Mouse (Mus musculus): ENCODE data around the gene Apip. TPM values are rescaled to one million over a fixed set of nuclear protein-coding genes. Genes with fewer than 3 reads are reported as not detected.

The Apip gene
- polyA plus RNA-seq, 1 experiment from 2014 or later: 64.3 TPM

- no peaks in the 10 kb centered on the region for H3K9me3 ChIP-seq (ENCODE audit: control insufficient read depth, low read length)
- H3K36me3 ChIP-seq (ENCODE audit: control insufficient read depth, insufficient read depth, low read length): no peaks in the 10 kb centered on the region
- H3K27me3 ChIP-seq (ENCODE audit: control insufficient read depth, insufficient read depth, low read length): no peaks in the 10 kb centered on the region
- ATAC-seq (ENCODE audit: low FRiP score) (no peak), DNase-seq (ENCODE audit: low spot score) (no peak)
- no peak overlapping the region for H3K27ac ChIP-seq (ENCODE audit: low read depth, low read length)
- no peak overlapping the region for H3K4me3 ChIP-seq (ENCODE audit: low read depth, low read length)
- H3K4me1 ChIP-seq (replicated peaks; ENCODE audit: control insufficient read depth, insufficient read depth, low read length): no peaks in the 10 kb centered on the region
- WGBS: 81% methylated on average over 8 of the region's 8 CpGs
- no peak overlapping the region for H3K9ac ChIP-seq (ENCODE audit: low read depth, low read length)
- H3K4me2 ChIP-seq (replicated peaks; ENCODE audit: low read depth, low read length): no peak overlapping the region
Observed at GRCm38 (mm10) chr2:103066683-103067551, 6.6 kb upstream of the Apip start.

GRCm38 (mm10) chr2:103067552-103068207 is 5.8 kb upstream of the Apip start:
- H3K27me3 ChIP-seq (ENCODE audit: control insufficient read depth, insufficient read depth, low read length): no peaks in the 10 kb centered on the region
- H3K9me3 ChIP-seq (ENCODE audit: control insufficient read depth, low read length): no peaks in the 10 kb centered on the region
- H3K9ac ChIP-seq (ENCODE audit: low read depth, low read length): no peak overlapping the region
- H3K4me2 ChIP-seq (replicated peaks; ENCODE audit: low read depth, low read length): no peak overlapping the region
- ATAC-seq (ENCODE audit: low FRiP score) (no peak), DNase-seq (ENCODE audit: low spot score) (no peak)
- H3K4me1 ChIP-seq (replicated peaks; ENCODE audit: control insufficient read depth, insufficient read depth, low read length): no peaks in the 10 kb centered on the region
- H3K27ac ChIP-seq (ENCODE audit: low read depth, low read length): no peak overlapping the region
- H3K36me3 ChIP-seq (ENCODE audit: control insufficient read depth, insufficient read depth, low read length): no peaks in the 10 kb centered on the region
- 97% methylated on average over 2 of the region's 2 CpGs for WGBS
- no peak overlapping the region for H3K4me3 ChIP-seq (ENCODE audit: low read depth, low read length)

- no peak for DNase-seq (ENCODE audit: low spot score)
- no peak for ATAC-seq (ENCODE audit: low FRiP score)
- Histone ChIP-seq H3K4me2 (replicated peaks; ENCODE audit: low read depth, low read length) (no peak overlapping the region), H3K27me3 (ENCODE audit: control insufficient read depth, insufficient read depth, low read length) (no peaks in the 10 kb centered on the region), H3K36me3 (ENCODE audit: control insufficient read depth, insufficient read depth, low read length) (no peaks in the 10 kb centered on the region), H3K9me3 (ENCODE audit: control insufficient read depth, low read length) (no peaks in the 10 kb centered on the region), H3K9ac (ENCODE audit: low read depth, low read length) (no peak overlapping the region), H3K4me3 (ENCODE audit: low read depth, low read length) (no peak overlapping the region), H3K27ac (ENCODE audit: low read depth, low read length) (no peak overlapping the region), H3K4me1 (replicated peaks; ENCODE audit: control insufficient read depth, insufficient read depth, low read length) (no peaks in the 10 kb centered on the region)
- 89% methylated on average over 1 of the region's 1 CpGs for WGBS
Observed at GRCm38 (mm10) chr2:103068602-103069001, 4.9 kb upstream of the Apip start.

- H3K4me1 ChIP-seq (replicated peaks; ENCODE audit: control insufficient read depth, insufficient read depth, low read length): no peaks in the 10 kb centered on the region
- ATAC-seq (ENCODE audit: low FRiP score): no peak
- no peak overlapping the region for H3K9ac ChIP-seq (ENCODE audit: low read depth, low read length)
- H3K4me2 ChIP-seq (replicated peaks; ENCODE audit: low read depth, low read length): no peak overlapping the region
- H3K36me3 ChIP-seq (ENCODE audit: control insufficient read depth, insufficient read depth, low read length): no peaks in the 10 kb centered on the region
- no peak overlapping the region for H3K27ac ChIP-seq (ENCODE audit: low read depth, low read length)
- no peak for DNase-seq (ENCODE audit: low spot score)
- no peaks in the 10 kb centered on the region for H3K9me3 ChIP-seq (ENCODE audit: control insufficient read depth, low read length)
- H3K27me3 ChIP-seq (ENCODE audit: control insufficient read depth, insufficient read depth, low read length): no peaks in the 10 kb centered on the region
- no peak overlapping the region for H3K4me3 ChIP-seq (ENCODE audit: low read depth, low read length)
- 98% methylated on average over 5 of the region's 5 CpGs for WGBS
Observed at GRCm38 (mm10) chr2:103069752-103070405, 3.6 kb upstream of the Apip start.

- no peak overlapping the region for H3K4me3 ChIP-seq (ENCODE audit: low read depth, low read length)
- no peak for ATAC-seq (ENCODE audit: low FRiP score)
- no peaks in the 10 kb centered on the region for H3K9me3 ChIP-seq (ENCODE audit: control insufficient read depth, low read length)
- 92% methylated on average over 3 of the region's 3 CpGs for WGBS
- H3K27me3 ChIP-seq (ENCODE audit: control insufficient read depth, insufficient read depth, low read length): no peaks in the 10 kb centered on the region
- DNase-seq (ENCODE audit: low spot score): no peak
- H3K9ac ChIP-seq (ENCODE audit: low read depth, low read length): no peak overlapping the region
- H3K36me3 ChIP-seq (ENCODE audit: control insufficient read depth, insufficient read depth, low read length): no peaks in the 10 kb centered on the region
- H3K4me2 ChIP-seq (replicated peaks; ENCODE audit: low read depth, low read length): no peak overlapping the region
- H3K4me1 ChIP-seq (replicated peaks; ENCODE audit: control insufficient read depth, insufficient read depth, low read length): no peaks in the 10 kb centered on the region
- no peak overlapping the region for H3K27ac ChIP-seq (ENCODE audit: low read depth, low read length)
Observed at GRCm38 (mm10) chr2:103070586-103070985, 2.9 kb upstream of the Apip start.

- no peak overlapping the region for H3K4me3 ChIP-seq (ENCODE audit: low read depth, low read length)
- no peaks in the 10 kb centered on the region for H3K9me3 ChIP-seq (ENCODE audit: control insufficient read depth, low read length)
- H3K4me1 ChIP-seq (replicated peaks; ENCODE audit: control insufficient read depth, insufficient read depth, low read length): no peaks in the 10 kb centered on the region
- DNase-seq (ENCODE audit: low spot score): no peak
- WGBS: 69% methylated on average over 6 of the region's 6 CpGs
- no peaks in the 10 kb centered on the region for H3K36me3 ChIP-seq (ENCODE audit: control insufficient read depth, insufficient read depth, low read length)
- no peak overlapping the region for H3K9ac ChIP-seq (ENCODE audit: low read depth, low read length)
- ATAC-seq (ENCODE audit: low FRiP score): no peak
- no peak overlapping the region for H3K4me2 ChIP-seq (replicated peaks; ENCODE audit: low read depth, low read length)
- H3K27ac ChIP-seq (ENCODE audit: low read depth, low read length): no peak overlapping the region
- no peaks in the 10 kb centered on the region for H3K27me3 ChIP-seq (ENCODE audit: control insufficient read depth, insufficient read depth, low read length)
Observed at GRCm38 (mm10) chr2:103081117-103081516, 7.6 kb downstream of the Apip start.

GRCm38 (mm10) chr2:103081706-103082105 is 8.2 kb downstream of the Apip start:
- Histone ChIP-seq H3K4me3 (ENCODE audit: low read depth, low read length) (no peak overlapping the region), H3K9me3 (ENCODE audit: control insufficient read depth, low read length) (no peaks in the 10 kb centered on the region), H3K4me1 (replicated peaks; ENCODE audit: control insufficient read depth, insufficient read depth, low read length) (no peaks in the 10 kb centered on the region), H3K9ac (ENCODE audit: low read depth, low read length) (no peak overlapping the region), H3K27me3 (ENCODE audit: control insufficient read depth, insufficient read depth, low read length) (no peaks in the 10 kb centered on the region), H3K36me3 (ENCODE audit: control insufficient read depth, insufficient read depth, low read length) (no peaks in the 10 kb centered on the region), H3K27ac (ENCODE audit: low read depth, low read length) (no peak overlapping the region), H3K4me2 (replicated peaks; ENCODE audit: low read depth, low read length) (no peak overlapping the region)
- WGBS: 77% methylated on average over 5 of the region's 5 CpGs
- ATAC-seq (ENCODE audit: low FRiP score) (no peak), DNase-seq (ENCODE audit: low spot score) (no peak)

- no peaks in the 10 kb centered on the region for H3K4me1 ChIP-seq (replicated peaks; ENCODE audit: control insufficient read depth, insufficient read depth, low read length)
- no peak overlapping the region for H3K4me3 ChIP-seq (ENCODE audit: low read depth, low read length)
- no peak for ATAC-seq (ENCODE audit: low FRiP score)
- no peak overlapping the region for H3K9ac ChIP-seq (ENCODE audit: low read depth, low read length)
- H3K4me2 ChIP-seq (replicated peaks; ENCODE audit: low read depth, low read length): no peak overlapping the region
- no peaks in the 10 kb centered on the region for H3K9me3 ChIP-seq (ENCODE audit: control insufficient read depth, low read length)
- H3K27ac ChIP-seq (ENCODE audit: low read depth, low read length): no peak overlapping the region
- no peaks in the 10 kb centered on the region for H3K36me3 ChIP-seq (ENCODE audit: control insufficient read depth, insufficient read depth, low read length)
- H3K27me3 ChIP-seq (ENCODE audit: control insufficient read depth, insufficient read depth, low read length): no peaks in the 10 kb centered on the region
- 76% methylated on average over 7 of the region's 7 CpGs for WGBS
- no peak for DNase-seq (ENCODE audit: low spot score)
Observed at GRCm38 (mm10) chr2:103082853-103083252, 9.4 kb downstream of the Apip start.

All from hindbrain, embryonic 11.5 days (tissue).